Mouse (Mus musculus) C2C12 (cell line): ENCODE data around the gene Gria4. TPM values are rescaled to one million over a fixed set of nuclear protein-coding genes. Genes with fewer than 3 reads are reported as not detected.

Source experiments
- H3K27me3 ChIP-seq: one replicate; pipeline ENCODE4 v1.6.1; 2011; ENCODE audit not compliant: control insufficient read depth, insufficient read depth, insufficient read length
- H3K36me3 ChIP-seq: one replicate; pipeline ENCODE4 v1.6.1; 2011; ENCODE audit not compliant: control insufficient read depth, insufficient read depth
- H3K4me3 ChIP-seq: one replicate; pipeline ENCODE4 v1.5.1; 2011; ENCODE audit warnings: mild to moderate bottlenecking, control low read depth; ENCODE audit not compliant: poor library complexity, insufficient read depth, severe bottlenecking
- H3K79me2 ChIP-seq: one replicate; pipeline ENCODE4 v1.6.1; 2011; ENCODE audit not compliant: control insufficient read depth, insufficient read depth
- H3K79me3 ChIP-seq: one replicate; pipeline ENCODE4 v1.6.1; 2011; ENCODE audit warnings: low read depth, control low read depth
- H3ac ChIP-seq: one replicate; pipeline ENCODE3; 2011; ENCODE audit warnings: low read depth; ENCODE audit not compliant: control insufficient read depth, insufficient read length
- CEBPB ChIP-seq: IDR thresholded peaks from one replicate; pipeline ENCODE4 v1.6.1; 2011; ENCODE audit warnings: low read depth, mild to moderate bottlenecking, control low read depth, moderate library complexity
- CTCF ChIP-seq: IDR thresholded peaks from one replicate; pipeline ENCODE4 v1.5.1; 2011; ENCODE audit not compliant: control insufficient read depth, insufficient read depth, insufficient read length
- FOSL1 ChIP-seq: IDR thresholded peaks from one replicate; pipeline ENCODE4 v1.8.0; 2011; ENCODE audit warnings: mild to moderate bottlenecking, low read length; ENCODE audit not compliant: poor library complexity, insufficient read depth, severe bottlenecking
- MAX ChIP-seq: IDR thresholded peaks from one replicate; pipeline ENCODE4 v1.6.1; 2011; ENCODE audit warnings: mild to moderate bottlenecking, control low read depth
- MYOD1 ChIP-seq: IDR thresholded peaks from one replicate; pipeline ENCODE4 v1.6.1; 2011; ENCODE audit warnings: low read depth; ENCODE audit not compliant: control insufficient read depth, insufficient read length
- MYOG ChIP-seq: IDR thresholded peaks from one replicate; pipeline ENCODE4 v1.6.1; 2011; ENCODE audit not compliant: control insufficient read depth, insufficient read length; ENCODE audit errors: extremely low read depth
- USF1 ChIP-seq: IDR thresholded peaks from one replicate; pipeline ENCODE4 v1.6.1; 2011; ENCODE audit warnings: low read depth, mild to moderate bottlenecking, control low read depth, moderate library complexity
- polyA plus RNA-seq: library from polyadenylated mRNA; unstranded; fragments of >200 nt; fragmentation: generic; extraction: Trizol; gene quantifications from one replicate; pipeline ENCODE4 v1.2.1, GENCODE M21; 2012; ENCODE audit warnings: missing spikeins

Gria4 gene
- polyA plus RNA-seq, 1 experiment, result not detected

- H3ac ChIP-seq, result no peak overlapping the region
- H3K79me2 ChIP-seq, result no peaks in the 10 kb centered on the region
- H3K27me3 ChIP-seq, result no peaks in the 10 kb centered on the region
- no peaks in the 10 kb centered on the region for H3K79me3 ChIP-seq
- H3K36me3 ChIP-seq, result no peaks in the 10 kb centered on the region
- no peak for TF ChIP-seq MYOD1
- no peak for TF ChIP-seq USF1
- no peak for TF ChIP-seq MAX
- TF ChIP-seq MYOG, result no peak
- no peak for TF ChIP-seq CEBPB
- no peak for TF ChIP-seq CTCF
- no peak for TF ChIP-seq FOSL1
- no peak overlapping the region for H3K4me3 ChIP-seq
These were observed 309.6 kb downstream of the Gria4 start for GRCm38 (mm10) chr9:4486428-4486827.

- Histone ChIP-seq H3K4me3 (no peak overlapping the region), H3K27me3 (no peaks in the 10 kb centered on the region), H3ac (no peak overlapping the region), H3K36me3 (no peaks in the 10 kb centered on the region), H3K79me2 (no peaks in the 10 kb centered on the region), H3K79me3 (no peaks in the 10 kb centered on the region)
- TF ChIP-seq MAX (no peak), MYOD1 (no peak), CEBPB (no peak), CTCF (no peak), USF1 (no peak), MYOG (no peak)
These were observed 311.5 kb downstream of the Gria4 start for GRCm38 (mm10) chr9:4484502-4484901.

- Histone ChIP-seq H3K27me3 (no peaks in the 10 kb centered on the region), H3K79me2 (no peaks in the 10 kb centered on the region), H3K36me3 (no peaks in the 10 kb centered on the region), H3K4me3 (no peak overlapping the region), H3ac (no peak overlapping the region), H3K79me3 (no peaks in the 10 kb centered on the region)
- no peak for TF ChIP-seq CTCF
- TF ChIP-seq USF1, result no peak
- no peak for TF ChIP-seq MYOD1
- no peak for TF ChIP-seq MYOG
- no peak for TF ChIP-seq MAX
- no peak for TF ChIP-seq CEBPB
- no peak for TF ChIP-seq FOSL1
These were observed 325.2 kb downstream of the Gria4 start for GRCm38 (mm10) chr9:4470791-4471190.

GRCm38 (mm10) chr9:4459456-4460070 is 336.5 kb downstream of the Gria4 start:
- Histone ChIP-seq H3K4me3 (no peak overlapping the region), H3K36me3 (no peaks in the 10 kb centered on the region), H3K79me3 (no peaks in the 10 kb centered on the region), H3ac (no peak overlapping the region), H3K27me3 (no peaks in the 10 kb centered on the region), H3K79me2 (no peaks in the 10 kb centered on the region)
- TF ChIP-seq CEBPB (no peak), USF1 (no peak), MYOD1 (no peak), CTCF (no peak), MYOG (no peak), MAX (no peak), FOSL1 (no peak)

- no peaks in the 10 kb centered on the region for H3K79me3 ChIP-seq
- H3K4me3 ChIP-seq, result no peak overlapping the region
These were observed 337.8 kb downstream of the Gria4 start for GRCm38 (mm10) chr9:4458193-4458592.

GRCm38 (mm10) chr9:4457644-4458043 is 338.4 kb downstream of the Gria4 start:
- TF ChIP-seq USF1 (no peak), CTCF (no peak), MYOD1 (no peak), MYOG (no peak), FOSL1 (no peak)
- H3K36me3 ChIP-seq, result no peaks in the 10 kb centered on the region
- H3K79me2 ChIP-seq, result no peaks in the 10 kb centered on the region
- no peak overlapping the region for H3K4me3 ChIP-seq
- no peaks in the 10 kb centered on the region for H3K27me3 ChIP-seq
- H3K79me3 ChIP-seq, result no peaks in the 10 kb centered on the region
- H3ac ChIP-seq, result no peak overlapping the region

More at GRCm38 (mm10) chr9:4458193-4458592, 337.8 kb downstream of the Gria4 start:
- no peak overlapping the region for H3ac ChIP-seq
- H3K36me3 ChIP-seq, result no peaks in the 10 kb centered on the region
- no peaks in the 10 kb centered on the region for H3K27me3 ChIP-seq
- TF ChIP-seq MYOG (no peak), MYOD1 (no peak), CEBPB (no peak), MAX (no peak), CTCF (no peak), FOSL1 (no peak), USF1 (no peak)
- no peaks in the 10 kb centered on the region for H3K79me2 ChIP-seq
